Mouse (Mus musculus) gastrocnemius, adult 18-20 months (tissue): ENCODE data around the gene Bbc3. TPM values are rescaled to one million over a fixed set of nuclear protein-coding genes. Genes with fewer than 3 reads are reported as not detected.

Experiments used
- total RNA-seq, 2 experiments: library from RNA; stranded (reverse); gene quantifications; 2 replicates each; pipeline ENCODE4 v1.2.3; 2021

Gene Bbc3
- total RNA-seq, 2 experiments from 2014 or later, result 1.2 to 2.3 TPM

Other genes with a start within 250 kb of the Bbc3 start
- not detected for gene Zfp541, start 246.6 kb upstream of the Bbc3 start, total RNA-seq
- 100 to 1,000 TPM; 101 to 131 TPM for gene Napa, start 209.9 kb upstream of the Bbc3 start, total RNA-seq
- gene Kptn, start 188.5 kb upstream of the Bbc3 start, total RNA-seq, result 10 to 100 TPM; 10.2 to 12.6 TPM
- under 1 TPM; 0.11 to 0.21 TPM for gene Slc8a2, start 178.6 kb upstream of the Bbc3 start, total RNA-seq
- 1 to 10 TPM in 1 of 2 experiments, under 1 TPM in 1; 0.62 to 1.4 TPM for gene Meis3, start 133.3 kb upstream of the Bbc3 start, total RNA-seq
- 1 to 10 TPM; 3.9 to 4.4 TPM for gene Dhx34, start 86.4 kb upstream of the Bbc3 start, total RNA-seq
- under 1 TPM; 0.25 to 0.26 TPM for gene C5ar2, start 64.2 kb upstream of the Bbc3 start, total RNA-seq
- 1 to 10 TPM; 1.5 to 2.3 TPM for gene C5ar1, start 48.9 kb upstream of the Bbc3 start, total RNA-seq
- gene Inafm1, start 34.8 kb upstream of the Bbc3 start, total RNA-seq, result 10 to 100 TPM; 14.2 to 14.3 TPM
- 10 to 100 TPM; 35.7 to 38.9 TPM for gene Ccdc9, start 21.6 kb upstream of the Bbc3 start, total RNA-seq
- 10 to 100 TPM; 25.3 to 30.6 TPM for gene Sae1, start 79.4 kb downstream of the Bbc3 start, total RNA-seq
- gene Zc3h4, start 92.5 kb downstream of the Bbc3 start, total RNA-seq, result 10 to 100 TPM; 27.7 to 28.6 TPM
- gene Tmem160, start 144.4 kb downstream of the Bbc3 start, total RNA-seq, result 10 to 100 TPM; 52.0 to 53.2 TPM
- gene Npas1, start 169.3 kb downstream of the Bbc3 start, total RNA-seq, result not detected